Mouse (Mus musculus): ENCODE results near the gene Klf12. TPM values are rescaled to one million over a fixed set of nuclear protein-coding genes. Genes with fewer than 3 reads are reported as not detected.

The Klf12 gene
- polyA plus RNA-seq, 1 experiment from 2014 or later: 11.8 TPM

DNA sequence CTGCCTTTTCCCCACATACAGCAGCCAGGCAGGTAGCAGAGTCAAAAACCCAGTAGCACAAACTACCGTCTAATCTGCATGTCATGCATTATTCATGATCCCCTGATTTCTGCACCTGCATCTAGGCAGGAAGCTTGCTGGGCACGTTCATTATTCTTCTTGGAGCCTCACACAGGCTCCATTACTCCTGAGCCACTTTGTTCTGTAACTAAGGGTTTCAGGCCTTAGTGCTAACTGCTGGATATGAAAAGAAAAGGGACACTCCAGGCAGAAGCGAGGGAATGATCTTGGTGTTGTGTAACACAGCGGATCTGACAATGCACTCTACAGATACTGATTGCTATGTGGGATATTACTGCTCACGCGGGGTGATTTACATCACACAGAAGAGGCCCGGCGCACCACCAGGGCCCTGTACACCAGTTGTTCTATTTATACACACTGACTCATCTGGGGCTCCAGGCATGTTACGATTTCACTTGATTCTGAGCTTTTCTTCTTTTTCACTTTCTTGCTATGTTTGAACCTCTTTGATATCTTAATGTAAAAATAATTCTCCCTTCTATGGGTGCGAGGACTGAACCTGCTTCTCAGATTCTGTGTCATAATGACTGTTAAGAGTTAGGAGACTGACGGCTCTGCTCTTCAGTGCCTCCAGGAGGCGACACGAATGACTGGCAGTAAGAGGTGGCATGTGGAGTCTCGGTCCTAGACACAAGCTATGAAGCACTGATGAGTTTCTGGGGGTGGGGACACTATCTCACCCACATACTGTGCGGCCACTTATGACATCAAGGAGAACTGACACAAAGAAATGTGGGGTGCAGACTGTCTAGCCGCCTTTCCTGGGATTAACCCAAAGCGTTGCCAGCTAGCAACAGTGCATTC, 340.0 kb downstream of the Klf12 start:
- no peak overlapping the region for H3K4me2 ChIP-seq
- no peak overlapping the region for H3K27ac ChIP-seq (ENCODE audit: low read depth, low read length)
- no peak overlapping the region for H3K9ac ChIP-seq (ENCODE audit: low read depth, low read length)
- WGBS: 79% methylated on average over 17 of the region's 17 CpGs
- H3K9me3 ChIP-seq (ENCODE audit: control insufficient read depth, low read length): no peaks in the 10 kb centered on the region
- DNase-seq (ENCODE audit: low spot score) (no peak), ATAC-seq (replicated peaks; ENCODE audit: low FRiP score) (no peak)
- H3K4me3 ChIP-seq (ENCODE audit: low read depth, low read length): no peak overlapping the region
- H3K4me1 ChIP-seq (replicated peaks; ENCODE audit: control insufficient read depth, insufficient read depth, low read length): peaks cover 6% of the 10 kb centered on the region; the same call in 1 of the 2 replicates
- no peaks in the 10 kb centered on the region for H3K27me3 ChIP-seq (replicated peaks; ENCODE audit: control insufficient read depth, insufficient read depth, low read length)
- H3K36me3 ChIP-seq (ENCODE audit: control insufficient read depth, insufficient read depth, low read length): no peaks in the 10 kb centered on the region

DNA sequence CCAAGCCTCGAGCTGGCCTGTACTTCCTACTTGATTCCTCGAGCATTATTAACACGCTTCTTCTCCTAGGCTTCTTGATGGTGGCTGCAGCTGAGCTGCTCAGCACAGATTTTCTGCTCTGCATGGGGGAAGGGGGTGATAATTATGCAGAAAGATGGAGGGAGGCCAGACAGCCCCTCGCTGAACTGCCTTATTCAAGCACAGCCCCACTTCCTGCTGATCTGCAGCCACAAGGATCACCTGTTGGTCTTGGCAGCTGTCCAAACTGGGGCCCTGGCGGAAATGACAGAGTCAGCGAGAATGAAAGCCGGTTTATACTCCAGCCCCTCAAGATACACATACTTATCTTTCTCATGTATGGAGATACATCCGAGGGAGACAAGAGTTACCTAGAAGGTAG, 341.3 kb downstream of the Klf12 start:
- Histone ChIP-seq H3K36me3 (ENCODE audit: control insufficient read depth, insufficient read depth, low read length) (no peaks in the 10 kb centered on the region), H3K27me3 (replicated peaks; ENCODE audit: control insufficient read depth, insufficient read depth, low read length) (no peaks in the 10 kb centered on the region), H3K9ac (ENCODE audit: low read depth, low read length) (no peak overlapping the region), H3K4me2 (no peak overlapping the region), H3K9me3 (ENCODE audit: control insufficient read depth, low read length) (no peaks in the 10 kb centered on the region), H3K27ac (ENCODE audit: low read depth, low read length) (no peak overlapping the region), H3K4me1 (replicated peaks; ENCODE audit: control insufficient read depth, insufficient read depth, low read length) (peaks cover 6% of the 10 kb centered on the region; the same call in 1 of the 2 replicates), H3K4me3 (ENCODE audit: low read depth, low read length) (no peak overlapping the region)
- DNase-seq (ENCODE audit: low spot score) (peak; percentile 58), ATAC-seq (replicated peaks; ENCODE audit: low FRiP score) (peak; percentile 39; the same call in 1 of the 2 replicates)
- 41% methylated on average over 8 of the region's 8 CpGs for WGBS

DNA sequence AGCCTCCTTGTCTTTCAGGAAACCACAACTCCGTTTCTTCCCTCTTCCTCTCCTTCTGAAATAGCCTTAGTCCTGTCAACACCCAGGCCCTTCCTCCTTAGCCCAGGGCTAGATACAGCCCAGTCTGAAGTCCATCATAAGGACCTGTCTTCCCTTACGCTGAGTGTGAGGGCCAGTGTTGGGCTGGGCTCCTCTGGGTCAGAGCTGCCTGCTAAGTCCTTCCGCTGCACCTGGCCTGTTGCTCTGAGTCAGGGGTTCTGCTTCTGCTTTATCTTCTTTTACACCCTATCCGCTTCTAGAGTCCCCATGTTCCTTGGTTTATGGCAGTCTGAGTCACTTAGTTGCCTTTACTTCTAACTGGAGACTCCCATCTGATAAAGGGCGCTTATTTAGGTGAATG, 351.0 kb downstream of the Klf12 start:
- ATAC-seq (replicated peaks; ENCODE audit: low FRiP score) (0 out of 2 replicates have a peak, but pooled peaks have one; percentile 20), DNase-seq (ENCODE audit: low spot score) (no peak)
- Histone ChIP-seq H3K9ac (ENCODE audit: low read depth, low read length) (no peak overlapping the region), H3K27me3 (replicated peaks; ENCODE audit: control insufficient read depth, insufficient read depth, low read length) (no peaks in the 10 kb centered on the region), H3K9me3 (ENCODE audit: control insufficient read depth, low read length) (no peaks in the 10 kb centered on the region), H3K36me3 (ENCODE audit: control insufficient read depth, insufficient read depth, low read length) (no peaks in the 10 kb centered on the region), H3K4me3 (ENCODE audit: low read depth, low read length) (no peak overlapping the region), H3K27ac (ENCODE audit: low read depth, low read length) (no peak overlapping the region), H3K4me1 (replicated peaks; ENCODE audit: control insufficient read depth, insufficient read depth, low read length) (no peaks in the 10 kb centered on the region), H3K4me2 (no peak overlapping the region)
- WGBS: 60% methylated on average over 5 of the region's 5 CpGs

DNA sequence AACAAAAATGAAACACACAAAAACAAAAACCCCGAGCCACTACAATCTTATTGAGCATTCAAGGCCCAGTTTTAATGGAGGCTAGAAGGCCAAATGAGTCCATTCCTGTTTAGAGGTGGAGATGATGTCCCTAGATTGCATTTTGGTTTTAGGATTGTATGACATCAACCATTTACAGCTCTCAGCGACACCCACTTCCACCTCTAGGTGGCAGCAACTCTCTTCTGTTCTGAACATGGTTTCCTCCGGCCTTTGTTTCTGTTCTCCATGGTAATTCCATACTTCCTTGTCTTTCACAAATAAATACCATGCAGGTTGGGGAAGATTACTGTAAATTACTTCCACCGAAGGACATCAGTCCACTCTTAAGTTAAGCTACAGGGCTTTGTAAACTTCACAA, 352.6 kb downstream of the Klf12 start:
- H3K27me3 ChIP-seq (replicated peaks; ENCODE audit: control insufficient read depth, insufficient read depth, low read length): no peaks in the 10 kb centered on the region
- H3K9ac ChIP-seq (ENCODE audit: low read depth, low read length): no peak overlapping the region
- WGBS: 12% methylated on average over 4 of the region's 4 CpGs
- no peak overlapping the region for H3K27ac ChIP-seq (ENCODE audit: low read depth, low read length)
- H3K9me3 ChIP-seq (ENCODE audit: control insufficient read depth, low read length): no peaks in the 10 kb centered on the region
- DNase-seq (ENCODE audit: low spot score): peak; percentile 45
- H3K36me3 ChIP-seq (ENCODE audit: control insufficient read depth, insufficient read depth, low read length): no peaks in the 10 kb centered on the region
- no peaks in the 10 kb centered on the region for H3K4me1 ChIP-seq (replicated peaks; ENCODE audit: control insufficient read depth, insufficient read depth, low read length)
- ATAC-seq (replicated peaks; ENCODE audit: low FRiP score): peak; percentile 29; the same call in 1 of the 2 replicates
- no peak overlapping the region for H3K4me2 ChIP-seq
- no peak overlapping the region for H3K4me3 ChIP-seq (ENCODE audit: low read depth, low read length)

DNA sequence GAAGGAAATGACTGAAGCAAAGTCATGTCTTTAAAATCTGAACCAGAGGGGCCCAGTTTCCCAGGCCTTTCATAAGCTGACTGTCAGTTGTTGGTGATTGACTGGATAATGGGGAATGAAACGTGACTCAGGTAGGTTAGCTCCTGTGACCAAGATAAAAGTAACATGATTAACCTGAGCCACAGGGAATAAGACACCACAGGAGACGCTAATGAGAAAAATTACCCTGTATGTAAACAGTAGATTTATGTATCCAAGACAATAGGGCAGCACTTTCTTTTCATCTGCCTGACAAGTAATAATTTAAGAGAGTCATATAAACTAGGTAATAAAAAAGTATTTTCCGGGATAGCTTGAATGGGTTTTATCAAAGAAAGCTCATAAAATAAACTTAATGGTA, 372.6 kb downstream of the Klf12 start:
- no peak overlapping the region for H3K9ac ChIP-seq (ENCODE audit: low read depth, low read length)
- no peak overlapping the region for H3K27ac ChIP-seq (ENCODE audit: low read depth, low read length)
- H3K4me3 ChIP-seq (ENCODE audit: low read depth, low read length): no peak overlapping the region
- H3K36me3 ChIP-seq (ENCODE audit: control insufficient read depth, insufficient read depth, low read length): no peaks in the 10 kb centered on the region
- H3K9me3 ChIP-seq (ENCODE audit: control insufficient read depth, low read length): no peaks in the 10 kb centered on the region
- no peaks in the 10 kb centered on the region for H3K27me3 ChIP-seq (replicated peaks; ENCODE audit: control insufficient read depth, insufficient read depth, low read length)
- H3K4me1 ChIP-seq (replicated peaks; ENCODE audit: control insufficient read depth, insufficient read depth, low read length): no peaks in the 10 kb centered on the region
- 63% methylated on average over 3 of the region's 3 CpGs for WGBS
- ATAC-seq (replicated peaks; ENCODE audit: low FRiP score): no peak
- DNase-seq (ENCODE audit: low spot score): no peak
- no peak overlapping the region for H3K4me2 ChIP-seq

DNA sequence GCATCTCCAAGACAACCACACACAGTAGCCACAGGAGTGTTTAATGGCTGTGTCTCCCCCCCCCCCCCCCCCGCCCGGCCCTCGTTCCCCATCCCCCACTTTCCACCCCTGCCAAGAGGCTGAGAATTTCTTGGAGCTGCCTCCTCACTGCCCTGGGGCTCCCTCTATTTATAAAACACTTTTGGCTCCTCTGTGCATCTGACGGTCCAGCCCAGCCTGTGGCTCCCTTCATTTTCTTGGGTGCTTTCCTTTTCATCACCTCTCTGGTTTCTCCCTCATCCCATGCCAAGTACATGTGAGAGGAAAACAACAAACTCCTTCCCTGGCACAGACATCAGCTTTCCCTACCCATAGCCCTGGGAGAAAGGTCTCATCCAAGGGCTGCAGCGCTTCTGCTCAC, 373.6 kb downstream of the Klf12 start:
- H3K4me2 ChIP-seq: no peak overlapping the region
- no peak for DNase-seq (ENCODE audit: low spot score)
- H3K9me3 ChIP-seq (ENCODE audit: control insufficient read depth, low read length): no peaks in the 10 kb centered on the region
- no peak overlapping the region for H3K4me3 ChIP-seq (ENCODE audit: low read depth, low read length)
- H3K4me1 ChIP-seq (replicated peaks; ENCODE audit: control insufficient read depth, insufficient read depth, low read length): no peaks in the 10 kb centered on the region
- no peaks in the 10 kb centered on the region for H3K36me3 ChIP-seq (ENCODE audit: control insufficient read depth, insufficient read depth, low read length)
- 83% methylated on average over 2 of the region's 5 CpGs for WGBS
- no peak for ATAC-seq (replicated peaks; ENCODE audit: low FRiP score)
- H3K27me3 ChIP-seq (replicated peaks; ENCODE audit: control insufficient read depth, insufficient read depth, low read length): no peaks in the 10 kb centered on the region
- no peak overlapping the region for H3K9ac ChIP-seq (ENCODE audit: low read depth, low read length)
- H3K27ac ChIP-seq (ENCODE audit: low read depth, low read length): no peak overlapping the region

DNA sequence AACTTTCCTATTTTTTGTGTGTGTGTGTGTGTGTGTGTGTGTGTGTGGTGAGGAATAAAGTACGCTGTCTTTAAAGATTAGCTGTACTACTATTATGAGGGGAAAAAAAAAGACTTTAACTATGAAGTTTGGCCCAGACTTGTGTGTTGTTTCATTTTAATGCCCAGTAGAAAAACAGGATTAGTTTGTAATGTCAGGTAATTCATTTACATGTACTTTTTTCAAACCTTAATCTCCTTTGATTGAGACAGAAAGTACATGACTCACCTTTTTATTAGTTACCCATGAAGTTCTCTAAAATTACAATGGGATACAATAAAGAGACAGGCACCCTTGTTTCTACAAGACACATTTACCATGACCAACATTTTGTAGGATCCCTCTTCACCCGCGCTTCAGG, 383.6 kb downstream of the Klf12 start:
- no peaks in the 10 kb centered on the region for H3K27me3 ChIP-seq (replicated peaks; ENCODE audit: control insufficient read depth, insufficient read depth, low read length)
- no peaks in the 10 kb centered on the region for H3K36me3 ChIP-seq (ENCODE audit: control insufficient read depth, insufficient read depth, low read length)
- ATAC-seq (replicated peaks; ENCODE audit: low FRiP score): no peak
- H3K4me1 ChIP-seq (replicated peaks; ENCODE audit: control insufficient read depth, insufficient read depth, low read length): no peaks in the 10 kb centered on the region
- H3K27ac ChIP-seq (ENCODE audit: low read depth, low read length): no peak overlapping the region
- WGBS: 93% methylated on average over 3 of the region's 3 CpGs
- H3K9me3 ChIP-seq (ENCODE audit: control insufficient read depth, low read length): no peaks in the 10 kb centered on the region
- no peak for DNase-seq (ENCODE audit: low spot score)
- no peak overlapping the region for H3K4me2 ChIP-seq
- H3K4me3 ChIP-seq (ENCODE audit: low read depth, low read length): no peak overlapping the region
- H3K9ac ChIP-seq (ENCODE audit: low read depth, low read length): no peak overlapping the region

DNA sequence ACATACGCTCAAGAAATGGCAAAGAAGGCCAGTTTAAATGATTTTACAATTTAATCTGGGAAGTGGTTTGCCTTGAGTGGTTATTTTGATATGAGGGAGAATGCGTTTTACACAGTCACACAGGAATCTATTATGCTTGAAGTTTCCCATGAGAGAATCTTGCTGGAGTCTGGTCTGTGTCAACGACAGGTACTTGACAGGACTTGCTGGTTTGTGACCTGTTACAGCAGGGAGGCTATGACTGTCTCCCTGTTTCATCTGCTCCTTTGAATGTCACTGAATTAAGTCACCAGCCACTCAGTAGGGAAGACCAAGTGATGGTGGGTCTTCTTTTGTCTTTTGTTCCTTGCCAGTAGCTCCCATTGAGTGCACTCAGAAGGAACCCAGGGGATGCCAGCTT, 385.6 kb downstream of the Klf12 start:
- no peak for ATAC-seq (replicated peaks; ENCODE audit: low FRiP score)
- Histone ChIP-seq H3K4me1 (replicated peaks; ENCODE audit: control insufficient read depth, insufficient read depth, low read length) (no peaks in the 10 kb centered on the region), H3K9me3 (ENCODE audit: control insufficient read depth, low read length) (no peaks in the 10 kb centered on the region), H3K27ac (ENCODE audit: low read depth, low read length) (no peak overlapping the region), H3K4me3 (ENCODE audit: low read depth, low read length) (no peak overlapping the region), H3K9ac (ENCODE audit: low read depth, low read length) (no peak overlapping the region), H3K36me3 (ENCODE audit: control insufficient read depth, insufficient read depth, low read length) (no peaks in the 10 kb centered on the region), H3K4me2 (no peak overlapping the region), H3K27me3 (replicated peaks; ENCODE audit: control insufficient read depth, insufficient read depth, low read length) (no peaks in the 10 kb centered on the region)
- no peak for DNase-seq (ENCODE audit: low spot score)
- 72% methylated on average over 3 of the region's 3 CpGs for WGBS

Measured in liver, embryonic 11.5 days (tissue).